Mouse (Mus musculus) heart, postnatal 0 days (tissue): Measurements from ENCODE around the gene Nmnat2. TPM values are rescaled to one million over a fixed set of nuclear protein-coding genes. Genes with fewer than 3 reads are reported as not detected.

Source experiments
- ATAC-seq: fragments of 200-750 bp; cut with Nextera tagmentation; 2 replicates; pipeline ENCODE4 v1.8.0; 2017; ENCODE audit warnings: low read depth, moderate number of reproducible peaks, moderate library complexity; ENCODE audit not compliant: insufficient read depth
- DNase-seq: peaks from one replicate; pipeline ENCODE4 v3.0.0-alpha.2; 2016; ENCODE audit warnings: low spot score
- H3K27ac ChIP-seq: fragments of 300-500 bp; sonication (generic); 2 replicates; pipeline ENCODE4 v1.5.1; 2014; ENCODE audit warnings: low read depth, mild to moderate bottlenecking
- H3K27me3 ChIP-seq: fragments of 300-500 bp; sonication (generic); 2 replicates; pipeline ENCODE4 v1.6.1; 2014; ENCODE audit warnings: low read length, mixed read lengths; ENCODE audit not compliant: control insufficient read depth, insufficient read depth
- H3K36me3 ChIP-seq: fragments of 300-500 bp; sonication (generic); replicated peaks from 2 replicates; pipeline ENCODE4 v1.6.1; 2014; ENCODE audit warnings: low read length, mixed read lengths; ENCODE audit not compliant: control insufficient read depth, insufficient read depth
- H3K4me1 ChIP-seq: fragments of 300-500 bp; sonication (generic); 2 replicates; pipeline ENCODE4 v1.6.1; 2014; ENCODE audit warnings: antibody characterized with exemption; ENCODE audit not compliant: control insufficient read depth, insufficient read depth
- H3K4me2 ChIP-seq: fragments of 300-500 bp; sonication (generic); 2 replicates; pipeline ENCODE4 v1.6.1; 2014; ENCODE audit warnings: low read depth, mild to moderate bottlenecking, low read length, moderate library complexity
- H3K4me3 ChIP-seq: fragments of 300-500 bp; sonication (generic); 2 replicates; pipeline ENCODE4 v1.5.1; 2014; ENCODE audit warnings: low read depth, low read length
- H3K9ac ChIP-seq: fragments of 300-500 bp; sonication (generic); replicated peaks from 2 replicates; pipeline ENCODE4 v1.6.1; 2014; ENCODE audit warnings: low read depth, low read length, mixed read lengths
- H3K9me3 ChIP-seq: fragments of 300-500 bp; sonication (generic); replicated peaks from 2 replicates; pipeline ENCODE4 v1.6.1; 2016; ENCODE audit warnings: low read length; ENCODE audit not compliant: control insufficient read depth
- CTCF ChIP-seq: IDR thresholded peaks from 2 replicates; pipeline ENCODE4 v1.5.1; 2016; ENCODE audit warnings: antibody characterized with exemption, control low read depth, low read depth
- EP300 ChIP-seq: IDR thresholded peaks from 2 replicates; pipeline ENCODE4 v1.6.1; 2016; ENCODE audit warnings: antibody characterized with exemption, low read depth
- WGBS: fragments of 180-500 bp; shearing (Covaris S2); extraction: QIAGEN DNeasy Blood & Tissue Kit; methylation state at CpG from one replicate; pipeline ENCODE4 v1.1.7; 2014; 5-methylcytosine and 5-hydroxymethylcytosine counted together
- polyA plus RNA-seq: library from polyadenylated mRNA; unstranded; fragments of >200 nt; fragmentation: Nextera tagmentation; extraction: Ambion mirVana; gene quantifications from 2 replicates; pipeline ENCODE4 v1.2.1, GENCODE M21; 2015
- total RNA-seq: library from RNA; depleted of rRNA; stranded (reverse); fragments of >200 nt; gene quantifications from 2 replicates; pipeline ENCODE4 v1.2.3, GENCODE M21; 2014; ENCODE audit warnings: low replicate concordance

Nmnat2 gene
- total and polyA plus RNA-seq, 2 experiments from 2014 or later: 0.57 to 0.69 TPM

DNA sequence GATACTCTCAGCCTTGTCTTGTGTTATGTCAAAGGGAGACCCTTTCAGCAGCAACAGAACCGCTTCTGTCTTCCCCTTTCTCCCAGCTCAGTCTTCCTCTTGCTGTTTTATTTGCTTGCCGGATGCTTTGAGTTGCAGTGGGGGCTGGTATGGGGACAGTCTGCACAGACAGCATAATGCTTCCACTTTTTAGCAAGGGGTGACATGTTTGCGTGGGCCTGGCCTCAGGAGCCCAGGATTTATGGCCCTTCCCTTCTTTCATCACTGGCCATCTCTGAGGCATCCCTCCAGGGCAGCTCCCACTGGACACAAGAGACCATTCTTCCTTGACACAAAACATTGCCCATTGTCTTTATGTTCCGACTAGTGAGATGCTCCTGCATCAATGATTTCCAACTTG, 18.2 kb downstream of the Nmnat2 start:
- DNase-seq (no peak), ATAC-seq (no peak)
- H3K9ac ChIP-seq: no peak overlapping the region
- H3K27me3 ChIP-seq: no peaks in the 10 kb centered on the region
- no peak overlapping the region for H3K4me3 ChIP-seq
- 60% methylated on average over 4 of the region's 4 CpGs for WGBS
- no peaks in the 10 kb centered on the region for H3K9me3 ChIP-seq
- no peaks in the 10 kb centered on the region for H3K36me3 ChIP-seq
- H3K27ac ChIP-seq: no peak overlapping the region
- no peak overlapping the region for H3K4me2 ChIP-seq
- no peaks in the 10 kb centered on the region for H3K4me1 ChIP-seq
- TF ChIP-seq EP300 (no peak), CTCF (no peak)

GRCm38 (mm10) chr1:152973421-152973820, 18.6 kb downstream of the Nmnat2 start:
- DNase-seq (no peak), ATAC-seq (no peak)
- Histone ChIP-seq H3K36me3 (no peaks in the 10 kb centered on the region), H3K4me2 (no peak overlapping the region), H3K4me1 (no peaks in the 10 kb centered on the region), H3K9me3 (no peaks in the 10 kb centered on the region), H3K4me3 (no peak overlapping the region), H3K9ac (no peak overlapping the region), H3K27ac (no peak overlapping the region), H3K27me3 (no peaks in the 10 kb centered on the region)
- TF ChIP-seq CTCF (no peak), EP300 (no peak)
- 57% methylated on average over 5 of the region's 5 CpGs for WGBS

DNA sequence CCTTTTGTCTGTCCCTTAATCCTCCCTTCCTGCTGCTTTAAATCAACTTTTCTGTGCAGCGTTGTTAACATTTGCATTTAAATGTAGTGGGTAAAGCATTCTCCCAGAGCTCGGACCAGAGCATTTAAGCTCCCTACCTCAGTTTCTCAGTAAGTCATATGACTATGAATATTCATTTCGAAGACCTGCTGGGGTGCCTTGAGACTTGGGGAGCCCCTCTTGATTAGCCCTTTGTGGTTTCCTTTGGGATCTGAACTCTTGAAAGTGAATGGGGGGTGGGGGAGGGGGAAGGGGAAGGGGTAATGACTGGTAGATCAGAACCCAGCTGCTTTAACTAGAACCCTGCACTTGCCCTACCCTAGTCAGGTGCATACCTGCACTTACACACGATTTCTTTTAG, 19.1 kb downstream of the Nmnat2 start:
- Histone ChIP-seq H3K36me3 (no peaks in the 10 kb centered on the region), H3K9ac (no peak overlapping the region), H3K4me1 (no peaks in the 10 kb centered on the region), H3K4me3 (no peak overlapping the region), H3K27ac (no peak overlapping the region), H3K27me3 (no peaks in the 10 kb centered on the region), H3K4me2 (no peak overlapping the region), H3K9me3 (no peaks in the 10 kb centered on the region)
- WGBS: 36% methylated on average over 4 of the region's 4 CpGs
- TF ChIP-seq EP300: no peak
- TF ChIP-seq CTCF: no peak
- no peak for DNase-seq
- no peak for ATAC-seq

- Histone ChIP-seq H3K27me3 (no peaks in the 10 kb centered on the region), H3K4me3 (no peak overlapping the region), H3K27ac (no peak overlapping the region), H3K9me3 (no peaks in the 10 kb centered on the region), H3K4me1 (no peaks in the 10 kb centered on the region), H3K9ac (no peak overlapping the region), H3K36me3 (no peaks in the 10 kb centered on the region), H3K4me2 (no peak overlapping the region)
- no peak for DNase-seq
- WGBS: 62% methylated on average over 3 of the region's 3 CpGs
- no peak for ATAC-seq
- TF ChIP-seq EP300: no peak
- no peak for TF ChIP-seq CTCF
Measured at GRCm38 (mm10) chr1:152975144-152975543, 20.4 kb downstream of the Nmnat2 start.

- Histone ChIP-seq H3K9me3 (no peaks in the 10 kb centered on the region), H3K4me1 (no peaks in the 10 kb centered on the region), H3K27me3 (no peaks in the 10 kb centered on the region), H3K9ac (no peak overlapping the region), H3K36me3 (no peaks in the 10 kb centered on the region), H3K27ac (no peak overlapping the region), H3K4me3 (no peak overlapping the region), H3K4me2 (no peak overlapping the region)
- WGBS: 85% methylated on average over 8 of the region's 8 CpGs
- no peak for ATAC-seq
- no peak for DNase-seq
- TF ChIP-seq CTCF: no peak
- TF ChIP-seq EP300: no peak
Measured at GRCm38 (mm10) chr1:152978700-152979099, 23.9 kb downstream of the Nmnat2 start.

DNA sequence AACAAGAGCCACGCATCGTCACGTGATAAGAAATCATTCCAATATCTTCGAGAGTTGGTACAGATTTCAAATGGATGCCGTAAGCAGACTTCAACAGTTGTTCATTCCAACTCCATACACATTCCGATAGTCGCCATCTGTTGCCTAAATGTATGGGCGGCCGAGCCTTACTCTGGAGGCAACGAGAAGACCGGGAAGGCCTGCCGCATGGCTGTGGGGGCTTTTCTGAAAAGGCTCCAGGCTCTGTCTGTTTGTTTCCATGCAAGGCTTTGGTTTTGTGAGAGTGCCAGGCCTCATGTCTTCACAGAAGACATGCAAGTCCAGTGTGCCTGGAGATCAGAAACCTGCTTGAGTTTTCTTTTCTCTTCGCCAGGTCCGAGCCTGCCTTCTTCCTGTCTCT, 28.6 kb downstream of the Nmnat2 start:
- no peak for ATAC-seq
- Histone ChIP-seq H3K9me3 (no peaks in the 10 kb centered on the region), H3K27me3 (no peaks in the 10 kb centered on the region), H3K4me2 (no peak overlapping the region), H3K4me1 (no peaks in the 10 kb centered on the region), H3K9ac (no peak overlapping the region), H3K36me3 (no peaks in the 10 kb centered on the region), H3K27ac (no peak overlapping the region), H3K4me3 (no peak overlapping the region)
- WGBS: 79% methylated on average over 14 of the region's 14 CpGs
- no peak for TF ChIP-seq EP300
- TF ChIP-seq CTCF: no peak
- DNase-seq: no peak
